Mouse (Mus musculus) myocyte (in vitro differentiated cells): ENCODE results near the gene Prdm5.

Source experiments
- E2F4 ChIP-seq: IDR thresholded peaks from one replicate; pipeline ENCODE4 v1.6.1; 2011; ENCODE audit warnings: mild to moderate bottlenecking, control low read depth, moderate library complexity; ENCODE audit not compliant: insufficient read depth
- MAX ChIP-seq: IDR thresholded peaks from one replicate; pipeline ENCODE4 v1.6.1; 2011; ENCODE audit warnings: low read depth, mild to moderate bottlenecking, control low read depth
- MYOD1 ChIP-seq, 3 experiments: IDR thresholded peaks; one replicate each; pipeline ENCODE4 v1.6.1; 2011; ENCODE audit warnings: control low read depth in 2 of 3, low read depth in 2 of 3, mild to moderate bottlenecking in 2 of 3, moderate library complexity in 1 of 3; ENCODE audit not compliant: insufficient read length in 2 of 3, control insufficient read depth in 1 of 3
- POLR2AphosphoS2 ChIP-seq: IDR thresholded peaks from one replicate; pipeline ENCODE4 v1.6.1; 2011; ENCODE audit warnings: low read depth, control low read depth; ENCODE audit not compliant: insufficient read length
- TCF12 ChIP-seq: IDR thresholded peaks from one replicate; pipeline ENCODE4 v1.6.1; 2011; ENCODE audit warnings: mild to moderate bottlenecking, control low read depth; ENCODE audit not compliant: poor library complexity, insufficient read depth, severe bottlenecking

DNA sequence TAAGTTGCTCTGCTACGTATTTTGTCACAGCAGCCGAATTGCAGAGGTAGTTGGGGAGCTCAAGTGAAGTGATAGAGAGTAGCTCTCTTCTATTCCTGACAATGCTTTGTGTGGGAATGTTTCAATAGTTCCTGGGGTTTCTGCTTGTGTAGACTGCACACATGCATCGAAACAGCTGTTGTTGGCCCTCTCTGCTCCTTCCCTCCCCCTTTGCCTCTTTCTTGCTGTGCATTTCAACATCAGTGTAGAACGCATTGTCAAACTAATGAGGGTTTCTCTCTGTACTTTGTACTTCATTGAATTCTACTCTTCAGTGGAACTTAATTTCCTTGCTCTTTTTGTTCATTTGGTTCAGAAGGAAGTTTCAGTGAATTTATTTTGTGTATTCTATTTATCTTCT is 75.8 kb downstream of the Prdm5 start:
- TF ChIP-seq TCF12 (no peak), E2F4 (no peak), MYOD1 (IDR thresholded peaks at IDR 0.05; ENCODE audit: control insufficient read depth in 1 of 3, insufficient read length in 2 of 3, low read depth in 2 of 3) (peak in 2 of 3 experiments; percentile 34 to 41), MAX (no peak), POLR2AphosphoS2 (no peak)
